Mouse (Mus musculus): ENCODE results near the gene Hspg2.
A peak's percentile ranks its signal among the peaks of the same experiment; 100 is the strongest.

Gene Hspg2

GRCm38 (mm10) chr4:137497892-137498722, 29.5 kb downstream of the Hspg2 start:
- Histone ChIP-seq H3K36me3 (ENCODE audit: control insufficient read depth, insufficient read depth, low read length, poor library complexity, severe bottlenecking) (no peaks in the 10 kb centered on the region), H3K27me3 (ENCODE audit: control insufficient read depth, insufficient read depth, low read length, poor library complexity, severe bottlenecking) (no peaks in the 10 kb centered on the region)
- no peak for DNase-seq (ENCODE audit: low read depth, low spot score)

- Histone ChIP-seq H3K36me3 (ENCODE audit: control insufficient read depth, insufficient read depth, low read length, poor library complexity, severe bottlenecking) (no peaks in the 10 kb centered on the region), H3K27me3 (ENCODE audit: control insufficient read depth, insufficient read depth, low read length, poor library complexity, severe bottlenecking) (no peaks in the 10 kb centered on the region)
- no peak for DNase-seq (ENCODE audit: low read depth, low spot score)
Measured at GRCm38 (mm10) chr4:137498882-137499583, 30.5 kb downstream of the Hspg2 start.

DNA sequence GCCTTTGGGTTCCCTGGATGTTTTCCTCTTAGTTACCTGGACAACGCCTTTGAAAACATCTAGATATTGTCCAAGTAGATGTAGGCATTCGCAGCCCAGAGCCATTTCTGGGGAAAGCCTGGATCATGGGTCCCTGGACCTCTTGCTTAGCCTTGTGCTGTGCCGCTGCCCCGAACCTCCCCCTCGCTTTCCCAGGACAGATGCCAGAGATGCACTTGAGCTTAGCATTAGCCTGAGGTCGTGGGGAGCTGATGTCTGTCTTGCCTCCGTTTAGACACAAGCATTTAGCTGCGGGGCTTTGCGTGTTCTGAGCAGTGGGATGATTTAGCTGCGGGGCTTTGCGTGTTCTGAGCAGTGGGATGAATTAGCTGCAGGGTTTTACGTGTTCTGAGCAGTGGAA, 31.6 kb downstream of the Hspg2 start:
- no peaks in the 10 kb centered on the region for H3K36me3 ChIP-seq (ENCODE audit: control insufficient read depth, insufficient read depth, low read length, poor library complexity, severe bottlenecking)
- no peak for DNase-seq (ENCODE audit: low read depth, low spot score)
- no peaks in the 10 kb centered on the region for H3K27me3 ChIP-seq (ENCODE audit: control insufficient read depth, insufficient read depth, low read length, poor library complexity, severe bottlenecking)

- Histone ChIP-seq H3K27me3 (ENCODE audit: control insufficient read depth, insufficient read depth, low read length, poor library complexity, severe bottlenecking) (no peaks in the 10 kb centered on the region), H3K36me3 (ENCODE audit: control insufficient read depth, insufficient read depth, low read length, poor library complexity, severe bottlenecking) (no peaks in the 10 kb centered on the region)
- no peak for DNase-seq (ENCODE audit: low read depth, low spot score)
Measured at GRCm38 (mm10) chr4:137500953-137501352, 32.4 kb downstream of the Hspg2 start.

DNA sequence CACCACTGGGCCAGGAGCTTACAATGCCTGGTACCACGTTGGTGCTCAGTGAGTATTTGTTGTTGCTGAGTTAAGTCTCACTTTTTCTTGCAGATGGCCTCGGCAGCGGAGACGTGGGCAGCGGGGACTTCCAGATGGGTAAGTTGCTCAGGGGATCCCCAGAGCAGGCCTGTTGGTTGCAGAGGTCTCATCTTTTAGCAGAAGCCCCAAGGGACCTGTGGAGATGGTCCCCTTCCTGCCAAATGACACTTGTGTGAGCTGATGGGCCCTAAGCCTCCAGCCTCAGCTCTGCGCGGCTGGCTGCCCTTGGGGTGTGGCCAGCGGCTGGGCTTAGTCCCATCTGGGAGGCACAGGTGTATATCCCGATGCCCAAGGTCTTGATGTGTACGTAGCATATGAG, 33.6 kb downstream of the Hspg2 start:
- DNase-seq (ENCODE audit: low read depth, low spot score) = peak; percentile 71
- no peaks in the 10 kb centered on the region for H3K36me3 ChIP-seq (ENCODE audit: control insufficient read depth, insufficient read depth, low read length, poor library complexity, severe bottlenecking)
- H3K27me3 ChIP-seq (ENCODE audit: control insufficient read depth, insufficient read depth, low read length, poor library complexity, severe bottlenecking) = no peaks in the 10 kb centered on the region

DNA sequence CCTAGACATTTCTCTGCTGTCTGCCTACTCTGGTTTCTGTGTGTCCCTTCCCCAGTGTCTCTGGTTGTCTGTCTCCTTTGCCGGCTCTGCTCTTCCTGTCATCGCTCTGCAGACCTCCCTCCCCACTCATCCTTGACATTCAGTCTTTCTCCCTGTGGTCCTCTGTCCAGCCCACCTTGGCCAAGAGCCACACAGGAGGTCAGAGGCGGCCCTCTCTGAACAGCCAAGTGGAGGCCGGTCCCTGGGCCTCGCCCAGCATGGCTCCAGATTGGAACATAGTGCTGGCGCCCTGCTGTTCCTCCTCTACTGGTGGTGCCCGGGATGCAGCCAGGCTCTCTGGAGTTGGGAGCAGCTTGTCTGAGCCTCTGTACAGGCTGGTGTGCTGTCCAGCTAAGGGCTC, 34.2 kb downstream of the Hspg2 start:
- no peaks in the 10 kb centered on the region for H3K36me3 ChIP-seq (ENCODE audit: control insufficient read depth, insufficient read depth, low read length, poor library complexity, severe bottlenecking)
- H3K27me3 ChIP-seq (ENCODE audit: control insufficient read depth, insufficient read depth, low read length, poor library complexity, severe bottlenecking) = no peaks in the 10 kb centered on the region
- no peak for DNase-seq (ENCODE audit: low read depth, low spot score)

- Histone ChIP-seq H3K27me3 (ENCODE audit: control insufficient read depth, insufficient read depth, low read length, poor library complexity, severe bottlenecking) (no peaks in the 10 kb centered on the region), H3K36me3 (ENCODE audit: control insufficient read depth, insufficient read depth, low read length, poor library complexity, severe bottlenecking) (no peaks in the 10 kb centered on the region)
- DNase-seq (ENCODE audit: low read depth, low spot score) = no peak
Measured at GRCm38 (mm10) chr4:137503509-137503971, 35.0 kb downstream of the Hspg2 start.

- DNase-seq (ENCODE audit: low read depth, low spot score) = no peak
- Histone ChIP-seq H3K36me3 (ENCODE audit: control insufficient read depth, insufficient read depth, low read length, poor library complexity, severe bottlenecking) (no peaks in the 10 kb centered on the region), H3K27me3 (ENCODE audit: control insufficient read depth, insufficient read depth, low read length, poor library complexity, severe bottlenecking) (no peaks in the 10 kb centered on the region)
Measured at GRCm38 (mm10) chr4:137506629-137507028, 38.1 kb downstream of the Hspg2 start.

- H3K27me3 ChIP-seq (ENCODE audit: control insufficient read depth, insufficient read depth, low read length, poor library complexity, severe bottlenecking) = no peaks in the 10 kb centered on the region
- DNase-seq (ENCODE audit: low read depth, low spot score) = no peak
- H3K36me3 ChIP-seq (ENCODE audit: control insufficient read depth, insufficient read depth, low read length, poor library complexity, severe bottlenecking) = no peaks in the 10 kb centered on the region
Measured at GRCm38 (mm10) chr4:137509528-137509927, 41.0 kb downstream of the Hspg2 start.

DNA sequence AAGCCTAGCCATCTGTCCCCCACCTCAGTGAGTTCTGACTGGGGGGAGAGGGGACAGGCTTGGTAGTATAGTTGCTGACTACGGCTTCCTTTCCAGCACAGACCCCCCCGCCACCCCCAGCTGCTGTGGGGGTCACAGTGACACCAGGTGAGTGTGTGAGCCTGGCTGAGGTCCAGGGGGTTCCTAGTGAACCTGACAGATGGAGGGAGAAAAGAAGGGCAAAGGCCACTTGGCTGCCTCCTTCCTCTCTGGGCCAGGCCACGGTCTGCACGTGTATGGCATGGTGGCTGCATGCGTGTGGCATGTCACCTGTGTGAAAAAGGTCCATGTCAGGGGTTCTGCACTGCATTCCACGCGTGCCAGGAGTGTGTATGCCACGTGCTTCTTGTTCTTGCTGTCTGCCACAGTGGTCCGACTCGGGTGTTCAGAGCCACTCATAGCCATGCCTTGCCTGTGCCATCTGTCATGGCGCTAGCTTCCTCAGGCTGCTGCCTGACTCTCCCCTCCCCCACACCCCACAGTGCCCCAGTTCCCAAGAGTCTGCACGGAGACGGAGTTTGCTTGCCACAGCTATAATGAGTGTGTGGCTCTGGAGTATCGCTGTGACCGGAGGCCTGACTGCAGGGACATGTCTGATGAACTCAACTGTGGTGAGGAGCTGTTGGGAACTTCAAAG, 41.6 kb downstream of the Hspg2 start:
- no peak for DNase-seq (ENCODE audit: low read depth, low spot score)
- Histone ChIP-seq H3K27me3 (ENCODE audit: control insufficient read depth, insufficient read depth, low read length, poor library complexity, severe bottlenecking) (no peaks in the 10 kb centered on the region), H3K36me3 (ENCODE audit: control insufficient read depth, insufficient read depth, low read length, poor library complexity, severe bottlenecking) (no peaks in the 10 kb centered on the region)

DNA sequence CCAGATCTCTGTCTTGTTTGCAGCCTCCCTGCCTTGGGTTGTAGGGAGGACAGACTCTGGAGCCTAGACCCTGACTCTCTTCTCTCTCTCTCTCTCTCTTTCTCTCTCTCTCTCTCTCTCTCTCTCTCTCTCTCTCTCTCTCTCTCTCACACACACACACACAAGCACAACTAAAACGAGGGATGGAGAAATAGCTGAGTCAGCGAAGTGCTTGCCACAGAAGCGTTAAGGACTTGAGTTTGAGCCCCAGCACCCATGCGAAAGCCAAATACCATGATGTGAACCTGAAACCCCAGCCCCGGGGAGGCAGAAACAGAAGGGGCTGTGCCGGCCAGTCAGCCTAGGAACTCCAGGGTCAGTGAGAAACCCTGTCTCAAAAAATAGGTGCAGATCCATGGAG, 44.3 kb downstream of the Hspg2 start:
- no peak for DNase-seq (ENCODE audit: low read depth, low spot score)
- H3K36me3 ChIP-seq (ENCODE audit: control insufficient read depth, insufficient read depth, low read length, poor library complexity, severe bottlenecking) = no peaks in the 10 kb centered on the region
- H3K27me3 ChIP-seq (ENCODE audit: control insufficient read depth, insufficient read depth, low read length, poor library complexity, severe bottlenecking) = no peaks in the 10 kb centered on the region

DNA sequence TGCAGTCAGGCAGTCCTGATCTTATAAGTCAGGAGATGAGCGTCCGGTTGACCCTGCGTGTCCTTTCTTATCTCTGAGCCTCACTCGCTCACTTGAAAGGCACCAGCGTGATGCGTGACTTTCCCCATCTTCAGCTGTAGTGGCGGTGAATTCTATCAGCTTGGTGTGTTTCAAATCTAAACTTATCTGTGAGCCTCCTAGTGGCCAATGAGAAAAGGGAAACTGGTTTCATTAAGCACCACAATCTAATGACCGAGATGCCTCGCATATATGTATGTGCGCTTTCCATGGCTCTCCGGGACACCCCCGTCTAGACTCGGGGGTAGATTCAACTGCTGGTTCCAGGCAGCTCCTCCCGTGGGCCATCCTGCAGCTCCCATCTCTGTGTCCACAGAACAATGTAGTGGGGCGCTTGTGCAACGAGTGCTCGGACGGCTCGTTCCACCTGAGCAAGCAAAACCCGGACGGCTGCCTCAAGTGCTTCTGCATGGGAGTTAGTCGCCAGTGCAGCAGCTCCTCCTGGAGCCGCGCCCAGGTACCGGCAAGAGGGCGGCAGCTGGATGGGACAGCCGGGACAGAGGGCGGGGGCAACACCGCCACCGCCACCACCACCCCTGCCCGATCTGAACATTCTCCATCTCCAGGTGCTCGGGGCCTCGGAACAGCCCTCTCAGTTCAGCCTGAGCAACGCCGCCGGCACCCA, 49.6 kb downstream of the Hspg2 start:
- peak; percentile 28 for DNase-seq (ENCODE audit: low read depth, low spot score)
- Histone ChIP-seq H3K27me3 (ENCODE audit: control insufficient read depth, insufficient read depth, low read length, poor library complexity, severe bottlenecking) (no peaks in the 10 kb centered on the region), H3K36me3 (ENCODE audit: control insufficient read depth, insufficient read depth, low read length, poor library complexity, severe bottlenecking) (no peaks in the 10 kb centered on the region)

DNA sequence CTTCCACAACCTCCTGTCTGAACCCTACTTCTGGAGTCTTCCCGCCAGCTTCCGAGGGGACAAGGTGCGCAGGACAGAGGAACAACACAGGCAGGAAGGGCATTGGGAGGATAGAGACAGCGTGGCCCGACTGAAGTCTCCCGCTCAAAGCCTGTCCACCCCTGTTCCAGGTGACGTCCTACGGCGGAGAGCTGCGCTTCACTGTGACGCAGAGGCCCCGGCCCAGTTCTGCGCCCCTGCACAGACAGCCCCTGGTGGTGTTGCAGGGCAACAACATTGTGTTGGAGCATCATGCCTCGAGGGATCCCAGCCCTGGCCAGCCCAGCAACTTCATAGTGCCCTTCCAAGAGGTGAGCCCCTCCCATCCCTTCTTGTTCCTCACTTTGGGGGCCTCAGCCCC, 50.2 kb downstream of the Hspg2 start:
- H3K27me3 ChIP-seq (ENCODE audit: control insufficient read depth, insufficient read depth, low read length, poor library complexity, severe bottlenecking) = no peaks in the 10 kb centered on the region
- H3K36me3 ChIP-seq (ENCODE audit: control insufficient read depth, insufficient read depth, low read length, poor library complexity, severe bottlenecking) = no peaks in the 10 kb centered on the region
- DNase-seq (ENCODE audit: low read depth, low spot score) = no peak

- DNase-seq (ENCODE audit: low read depth, low spot score) = no peak
- no peaks in the 10 kb centered on the region for H3K27me3 ChIP-seq (ENCODE audit: control insufficient read depth, insufficient read depth, low read length, poor library complexity, severe bottlenecking)
- H3K36me3 ChIP-seq (ENCODE audit: control insufficient read depth, insufficient read depth, low read length, poor library complexity, severe bottlenecking) = no peaks in the 10 kb centered on the region
Measured at GRCm38 (mm10) chr4:137520346-137520745, 51.8 kb downstream of the Hspg2 start.

Data from splenic B cell, adult 2 months (primary cell).